Mouse (Mus musculus) kidney, adult 2 months (tissue): ENCODE results near the gene Arhgef38.

Experiments used
- CTCF ChIP-seq: fragments of 200-500 bp; conservative IDR thresholded peaks from 2 replicates; pipeline ENCODE4 v1.5.1; 2011; ENCODE audit warnings: low read depth, mild to moderate bottlenecking, control low read depth, low read length, moderate library complexity, mixed read lengths; ENCODE audit not compliant: insufficient read depth, insufficient read length
- POLR2A ChIP-seq: fragments of 200-500 bp; IDR thresholded peaks from one replicate; pipeline ENCODE4 v1.6.1; 2011; ENCODE audit warnings: low read depth, low read length, control low read depth

DNA sequence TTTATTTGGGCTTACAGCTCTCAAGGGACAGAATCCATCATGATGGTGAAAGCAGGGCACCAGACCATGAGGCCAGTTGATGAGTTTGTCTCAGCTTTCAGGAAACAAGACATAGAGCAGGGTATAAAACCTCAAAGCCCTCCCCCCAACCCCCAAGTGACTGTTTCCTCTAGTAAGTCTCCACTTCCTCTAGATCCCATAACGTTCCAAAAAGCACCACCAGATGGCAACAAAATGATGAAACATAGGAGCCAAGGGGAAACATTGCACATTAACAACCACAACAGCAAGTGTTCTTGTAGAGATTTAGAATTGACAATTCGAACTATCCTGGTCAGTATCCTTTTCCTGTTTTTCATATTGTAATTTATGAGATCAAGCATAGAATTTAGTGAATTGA is 123.0 kb downstream of the Arhgef38 start:
- TF ChIP-seq CTCF (0 out of 2 replicates have a peak, but pooled peaks have one; percentile 22), POLR2A (no peak)
